Mouse (Mus musculus) cerebellum, adult 2 months (tissue): ENCODE data around the gene Adora2a.

Experiments
- CTCF ChIP-seq: fragments of 200-500 bp; IDR thresholded peaks from 2 replicates; pipeline ENCODE4 v1.5.1; 2011; ENCODE audit warnings: low read depth, mild to moderate bottlenecking, control low read depth, low read length, moderate library complexity, borderline replicate concordance; ENCODE audit not compliant: insufficient read depth
- POLR2A ChIP-seq: fragments of 200-500 bp; IDR thresholded peaks from 2 replicates; pipeline ENCODE4 v1.6.1; 2011; ENCODE audit warnings: low read length, control low read depth, borderline replicate concordance; ENCODE audit not compliant: insufficient read depth

DNA sequence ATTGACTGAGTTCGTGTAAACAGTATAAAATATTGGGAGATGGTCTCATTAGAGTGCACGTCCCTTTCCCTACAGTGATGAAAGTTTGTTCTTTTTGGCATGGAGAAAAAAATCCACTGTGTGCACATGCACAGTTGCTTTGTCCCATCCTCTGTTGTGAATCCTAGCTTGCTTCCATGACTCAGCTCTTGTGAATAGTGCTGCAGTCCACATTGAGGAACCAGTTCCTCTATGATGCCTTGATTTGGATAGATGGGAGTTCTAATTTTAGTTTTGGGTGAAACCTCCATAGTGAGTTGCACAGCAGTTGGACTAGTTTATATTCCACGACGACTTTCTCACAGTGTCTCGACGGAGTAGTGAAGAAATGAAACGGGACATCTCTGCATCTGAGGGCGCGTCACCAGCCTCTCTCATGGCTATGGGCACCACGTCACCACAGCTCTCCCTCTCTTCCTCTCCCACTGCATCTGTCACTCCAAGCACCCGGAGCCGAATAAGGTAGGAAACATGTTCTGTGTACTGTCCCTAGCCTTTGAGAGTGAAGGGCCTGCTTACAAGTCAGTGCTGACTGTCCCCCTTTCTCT is 40.2 kb upstream of the Adora2a start:
- no peak for TF ChIP-seq CTCF
- no peak for TF ChIP-seq POLR2A
